Mouse (Mus musculus) inflammation-experienced regulatory T-cells, adult 6 months (primary cell): ENCODE results near the gene Vps8. TPM values are rescaled to one million over a fixed set of nuclear protein-coding genes. Genes with fewer than 3 reads are reported as not detected.

Source experiments
- ATAC-seq: one replicate; pipeline ENCODE4 v1.8.0; 2017
- polyA plus RNA-seq, 3 experiments: library from polyadenylated mRNA; unstranded; fragments of 100-300 nt; shearing (Covaris generic); gene quantifications; one replicate each; pipeline ENCODE4 v1.2.1; 2017

Gene Vps8
- polyA plus RNA-seq, 3 experiments from 2014 or later: 9.4 to 15.8 (median 12.9) TPM

GRCm38 (mm10) chr16:21483803-21484202, 60.9 kb downstream of the Vps8 start:
- no peak for ATAC-seq

GRCm38 (mm10) chr16:21485716-21486115, 62.8 kb downstream of the Vps8 start:
- no peak for ATAC-seq

DNA sequence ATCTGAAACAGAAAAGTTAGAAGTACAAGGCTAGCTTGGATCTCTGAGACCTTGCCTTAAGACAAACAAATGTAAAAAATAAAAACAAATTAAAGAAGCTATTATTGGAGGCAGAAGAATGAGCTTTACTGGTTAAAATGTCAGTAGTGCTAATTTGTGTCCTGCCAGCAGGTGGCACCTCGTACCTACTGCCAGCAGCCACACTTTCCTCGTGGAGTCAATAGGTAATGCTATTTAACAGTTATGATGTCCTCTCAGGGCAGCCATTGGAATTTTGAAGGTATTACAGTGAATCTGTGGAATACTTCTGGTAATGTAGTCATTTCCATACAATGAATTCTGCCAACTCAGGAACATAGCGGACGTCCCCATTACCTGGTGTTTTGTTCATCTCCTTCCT, 65.5 kb downstream of the Vps8 start:
- ATAC-seq: peak; percentile 82

GRCm38 (mm10) chr16:21492346-21492745, 69.4 kb downstream of the Vps8 start:
- no peak for ATAC-seq

DNA sequence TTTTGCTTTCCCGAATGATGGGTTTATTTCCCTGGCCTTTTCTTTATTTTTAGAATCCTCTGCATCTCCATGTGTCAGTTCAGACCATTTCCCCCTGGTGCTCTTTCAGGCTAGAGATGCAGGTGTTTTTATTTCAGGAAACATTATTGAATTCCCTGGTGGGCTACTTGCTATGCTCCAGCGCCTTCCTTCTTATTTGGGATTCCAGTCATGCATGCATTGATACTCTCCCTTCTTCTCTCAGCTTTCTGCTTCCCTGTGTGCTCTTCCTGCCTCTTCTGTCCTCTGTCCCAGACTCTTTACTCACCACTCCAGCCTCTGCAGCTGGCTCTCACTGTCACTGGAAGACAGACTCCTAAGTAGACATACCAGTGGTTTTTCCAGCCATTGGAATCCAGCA, 70.0 kb downstream of the Vps8 start:
- no peak for ATAC-seq

DNA sequence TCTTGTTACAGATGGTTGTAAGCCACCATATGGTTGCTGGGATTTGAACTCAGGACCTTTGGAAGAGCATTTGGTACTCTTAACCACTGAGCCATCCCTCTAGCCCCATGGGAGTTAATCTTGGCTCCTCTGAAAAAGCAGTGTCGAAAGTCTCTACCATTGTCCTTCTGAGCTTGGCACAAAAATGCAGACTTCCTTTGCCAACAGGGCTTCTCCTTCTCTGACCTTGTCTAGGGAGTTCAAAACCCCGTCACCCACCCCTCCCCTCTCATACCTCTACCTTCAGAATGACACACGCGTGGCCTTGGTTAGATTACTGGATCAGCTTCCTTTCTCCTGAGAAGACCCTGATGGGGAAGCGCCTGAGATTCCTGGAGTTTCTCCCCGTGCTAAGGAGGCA, 71.8 kb downstream of the Vps8 start:
- ATAC-seq: no peak

GRCm38 (mm10) chr16:21496799-21497198, 73.9 kb downstream of the Vps8 start:
- ATAC-seq: no peak

- no peak for ATAC-seq
These were observed 74.7 kb downstream of the Vps8 start for GRCm38 (mm10) chr16:21497627-21498026.

GRCm38 (mm10) chr16:21498984-21499383, 76.1 kb downstream of the Vps8 start:
- ATAC-seq: no peak

DNA sequence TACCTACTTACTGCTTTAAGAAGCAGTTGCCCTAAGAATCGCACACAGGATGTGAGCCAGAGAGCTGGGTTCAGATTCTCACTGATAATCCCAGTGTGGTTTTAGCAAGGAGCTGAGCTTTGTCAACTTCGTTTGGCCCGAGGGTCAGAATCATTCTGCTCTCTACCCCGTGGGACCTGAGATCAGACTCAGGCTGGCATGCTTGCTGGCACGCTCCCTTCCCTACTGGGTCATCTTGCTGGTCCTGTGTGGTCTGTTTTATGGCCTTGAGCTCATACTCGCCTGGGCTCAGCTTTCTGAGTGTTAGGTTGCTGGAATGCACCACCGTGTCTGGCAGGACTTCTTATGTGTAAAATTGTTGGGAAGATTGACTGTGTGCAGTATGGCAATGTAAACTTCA, 76.7 kb downstream of the Vps8 start:
- no peak for ATAC-seq

DNA sequence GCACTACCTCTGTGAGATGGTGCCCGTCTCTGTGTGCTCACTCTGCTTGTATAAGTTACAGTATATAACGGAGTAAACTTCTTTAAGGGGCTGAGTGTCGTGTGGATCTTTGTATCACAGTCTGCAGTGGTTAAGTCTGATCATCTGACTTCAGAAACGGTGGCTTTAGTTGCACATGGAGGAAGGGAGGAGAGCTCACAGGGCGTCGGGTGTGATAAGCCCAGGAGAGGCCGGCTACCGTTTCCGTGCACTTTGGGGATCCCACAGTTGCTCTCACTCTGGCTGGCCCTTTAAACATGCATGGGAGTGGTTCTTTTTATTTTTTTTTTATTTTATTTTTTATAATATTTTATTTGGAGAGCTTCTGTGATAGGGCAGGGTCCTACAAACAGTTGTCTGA, 95.9 kb downstream of the Vps8 start:
- no peak for ATAC-seq

GRCm38 (mm10) chr16:21519785-21520184, 96.9 kb downstream of the Vps8 start:
- no peak for ATAC-seq

DNA sequence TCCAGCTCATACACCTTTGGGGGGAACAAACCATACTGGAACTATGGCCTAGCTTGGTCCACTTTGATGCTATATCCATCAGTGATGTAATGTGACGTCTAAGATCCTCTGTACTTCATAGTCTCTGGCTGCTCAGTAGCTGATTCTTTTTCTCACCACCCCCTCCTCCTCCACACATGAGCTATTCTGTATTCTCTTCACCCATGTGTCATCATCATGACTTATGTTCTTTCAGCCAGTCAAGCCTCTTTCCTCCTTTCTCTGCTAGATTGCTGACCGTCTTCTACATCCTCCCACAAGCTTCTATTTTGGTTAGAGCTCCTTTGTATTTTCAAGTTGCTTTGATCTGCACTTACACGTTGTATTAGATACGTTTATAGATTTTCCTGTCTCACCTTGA, 100.8 kb downstream of the Vps8 start:
- no peak for ATAC-seq

- ATAC-seq: no peak
These were observed 102.5 kb downstream of the Vps8 start for GRCm38 (mm10) chr16:21525376-21525775.

GRCm38 (mm10) chr16:21527271-21528007, 104.5 kb downstream of the Vps8 start:
- ATAC-seq: no peak

GRCm38 (mm10) chr16:21533503-21533902, 110.6 kb downstream of the Vps8 start:
- no peak for ATAC-seq

- ATAC-seq: no peak
These were observed 113.5 kb downstream of the Vps8 start for GRCm38 (mm10) chr16:21536240-21537005.

- no peak for ATAC-seq
These were observed 114.4 kb downstream of the Vps8 start for GRCm38 (mm10) chr16:21537312-21537711.

GRCm38 (mm10) chr16:21538889-21539288, 116.0 kb downstream of the Vps8 start:
- ATAC-seq: no peak

DNA sequence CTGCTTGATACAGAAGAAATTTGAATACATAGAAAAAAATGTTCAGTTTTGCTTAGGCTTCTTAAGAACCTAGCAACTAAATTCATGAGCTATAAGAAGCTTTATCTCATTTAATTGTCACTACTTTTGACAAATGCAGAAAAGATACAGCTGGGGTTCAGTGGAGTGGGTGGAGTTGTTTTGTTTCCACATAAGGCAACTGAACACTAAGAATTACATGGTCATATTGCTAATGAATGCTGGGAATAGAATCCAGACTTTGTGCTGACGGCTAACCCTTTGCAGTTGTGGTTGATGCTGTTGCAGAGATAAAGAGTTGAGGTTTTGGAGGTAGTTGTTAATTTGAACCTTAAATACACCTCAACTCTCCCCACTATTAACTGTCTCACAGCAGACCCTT, 119.6 kb downstream of the Vps8 start:
- ATAC-seq: no peak

- no peak for ATAC-seq
These were observed 124.5 kb downstream of the Vps8 start for GRCm38 (mm10) chr16:21547446-21547845.

DNA sequence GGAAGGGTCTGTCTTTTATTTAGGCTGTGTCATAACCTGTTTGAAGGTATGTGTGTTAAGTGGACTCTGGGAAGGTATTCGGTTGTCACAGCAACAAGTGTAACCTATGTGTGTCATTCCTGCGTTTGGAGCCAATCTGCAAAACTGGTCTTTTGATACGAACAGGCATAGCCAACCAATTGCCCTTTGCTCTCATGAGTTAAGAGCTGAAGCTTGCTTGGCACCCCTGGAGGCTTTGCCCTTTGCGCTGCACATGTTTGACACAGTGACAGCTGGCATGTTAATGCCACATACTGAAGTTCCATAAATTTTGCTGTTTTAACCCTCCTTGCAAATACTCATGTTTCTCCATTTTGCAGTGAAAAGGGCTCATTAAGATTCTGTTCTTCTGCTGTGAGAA, 126.8 kb downstream of the Vps8 start:
- ATAC-seq: no peak

- no peak for ATAC-seq
These were observed 127.5 kb downstream of the Vps8 start for GRCm38 (mm10) chr16:21550453-21550852.

DNA sequence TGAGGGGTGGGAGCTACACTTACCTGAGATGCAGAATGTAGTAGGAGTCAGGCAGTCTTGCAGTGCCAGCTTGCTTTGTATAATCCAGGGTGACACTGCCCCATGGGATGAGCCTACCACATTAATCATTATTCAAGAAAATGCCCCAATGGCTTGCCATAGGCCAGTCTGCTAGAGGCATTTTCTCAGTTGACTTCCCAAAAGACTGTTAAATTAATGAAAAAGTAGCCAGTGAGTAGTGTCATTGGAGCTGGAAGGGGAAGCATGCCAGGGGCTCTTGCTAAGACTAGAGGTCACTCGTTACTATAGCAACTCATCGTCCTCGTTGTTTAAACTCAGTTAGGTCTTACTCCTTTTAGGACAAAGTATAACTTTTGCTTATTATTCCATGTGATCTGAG, 130.6 kb downstream of the Vps8 start:
- no peak for ATAC-seq
